Mouse (Mus musculus): ENCODE measurements around the gene Fam155a.
A peak's percentile ranks its signal among the peaks of the same experiment; 100 is the strongest.
"Not testable (repeated sequence)": the region's sequence is repeated elsewhere in the genome, so short reads cannot be mapped to it uniquely, and the experiment has no call there.

Fam155a gene

GRCm38 (mm10) chr8:9404651-9405050 is 366.3 kb downstream of the Fam155a start:
- DNase-seq (ENCODE audit: low read depth, low spot score) = no peak

- DNase-seq (ENCODE audit: low read depth, low spot score) = no peak
Measured at GRCm38 (mm10) chr8:9402393-9402792, 368.6 kb downstream of the Fam155a start.

- DNase-seq (ENCODE audit: low read depth, low spot score) = no peak
Measured at GRCm38 (mm10) chr8:9398606-9399263, 372.2 kb downstream of the Fam155a start.

- DNase-seq (ENCODE audit: low read depth, low spot score) = no peak
Measured at GRCm38 (mm10) chr8:9398040-9398439, 372.9 kb downstream of the Fam155a start.

GRCm38 (mm10) chr8:9394670-9395069 is 376.3 kb downstream of the Fam155a start:
- DNase-seq (ENCODE audit: low read depth, low spot score) = no peak

GRCm38 (mm10) chr8:9393246-9393645 is 377.7 kb downstream of the Fam155a start:
- DNase-seq (ENCODE audit: low read depth, low spot score) = no peak

- not testable (repeated sequence) for DNase-seq (ENCODE audit: low read depth, low spot score)
Measured at GRCm38 (mm10) chr8:9390229-9390628, 380.7 kb downstream of the Fam155a start.

GRCm38 (mm10) chr8:9369201-9369600 is 401.8 kb downstream of the Fam155a start:
- no peak for DNase-seq (ENCODE audit: low read depth, low spot score)

GRCm38 (mm10) chr8:9367721-9368120 is 403.2 kb downstream of the Fam155a start:
- DNase-seq (ENCODE audit: low read depth, low spot score) = no peak

GRCm38 (mm10) chr8:9365381-9365780 is 405.6 kb downstream of the Fam155a start:
- no peak for DNase-seq (ENCODE audit: low read depth, low spot score)

GRCm38 (mm10) chr8:9348523-9349135 is 422.3 kb downstream of the Fam155a start:
- DNase-seq (ENCODE audit: low read depth, low spot score) = peak; percentile 65

- no peak for DNase-seq (ENCODE audit: low read depth, low spot score)
Measured at GRCm38 (mm10) chr8:9347163-9347562, 423.8 kb downstream of the Fam155a start.

- DNase-seq (ENCODE audit: low read depth, low spot score) = no peak
Measured at GRCm38 (mm10) chr8:9344136-9344535, 426.8 kb downstream of the Fam155a start.

- no peak for DNase-seq (ENCODE audit: low read depth, low spot score)
Measured at GRCm38 (mm10) chr8:9342998-9343397, 428.0 kb downstream of the Fam155a start.

GRCm38 (mm10) chr8:9342593-9342992 is 428.4 kb downstream of the Fam155a start:
- no peak for DNase-seq (ENCODE audit: low read depth, low spot score)

- DNase-seq (ENCODE audit: low read depth, low spot score) = no peak
Measured at GRCm38 (mm10) chr8:9337905-9338304, 433.1 kb downstream of the Fam155a start.

- no peak for DNase-seq (ENCODE audit: low read depth, low spot score)
Measured at GRCm38 (mm10) chr8:9335933-9336303, 435.0 kb downstream of the Fam155a start.

- DNase-seq (ENCODE audit: low read depth, low spot score) = peak; percentile 9
Measured at GRCm38 (mm10) chr8:9335285-9335932, 435.6 kb downstream of the Fam155a start.

GRCm38 (mm10) chr8:9332766-9333165 is 438.2 kb downstream of the Fam155a start:
- DNase-seq (ENCODE audit: low read depth, low spot score) = no peak

- peak; percentile 74 for DNase-seq (ENCODE audit: low read depth, low spot score)
Measured at GRCm38 (mm10) chr8:9309456-9309855, 461.5 kb downstream of the Fam155a start.

- no peak for DNase-seq (ENCODE audit: low read depth, low spot score)
Measured at GRCm38 (mm10) chr8:9303526-9304135, 467.3 kb downstream of the Fam155a start.

- DNase-seq (ENCODE audit: low read depth, low spot score) = no peak
Measured at GRCm38 (mm10) chr8:9295046-9295445, 475.9 kb downstream of the Fam155a start.

GRCm38 (mm10) chr8:9292532-9292931 is 478.4 kb downstream of the Fam155a start:
- DNase-seq (ENCODE audit: low read depth, low spot score) = no peak

Measured in mesoderm, embryonic 11.5 days (tissue).